Mouse (Mus musculus) brown adipose tissue, adult 24 weeks (tissue): Measurements from ENCODE around the gene Nol12. TPM values are rescaled to one million over a fixed set of nuclear protein-coding genes. Genes with fewer than 3 reads are reported as not detected.

Source experiments
- H3K27ac ChIP-seq: fragments of 200-500 bp; replicated peaks from 2 replicates; pipeline ENCODE4 v1.5.1; 2012; ENCODE audit warnings: low read depth, mild to moderate bottlenecking, low read length
- H3K4me1 ChIP-seq: fragments of 200-500 bp; 2 replicates; pipeline ENCODE4 v1.6.1; 2012; ENCODE audit warnings: low read length, mixed read lengths; ENCODE audit not compliant: control insufficient read depth, insufficient read depth, insufficient read length
- H3K4me3 ChIP-seq: fragments of 200-500 bp; 2 replicates; pipeline ENCODE4 v1.5.1; 2012; ENCODE audit warnings: low read depth, mild to moderate bottlenecking, low read length, moderate library complexity; ENCODE audit not compliant: insufficient read depth
- polyA plus RNA-seq: library from polyadenylated mRNA; stranded (reverse); fragments of >200 nt; gene quantifications from 2 replicates; pipeline ENCODE4 v1.2.4, GENCODE M21; 2012; ENCODE audit not compliant: missing spikeins, insufficient read depth, insufficient read length

Gene Nol12
- polyA plus RNA-seq, 1 experiment = 22.6 TPM

- H3K4me1 ChIP-seq = 0 out of 2 replicates have a peak, but pooled peaks cover 2% of the 10 kb centered on the region
- H3K4me3 ChIP-seq = no peak overlapping the region
- no peak overlapping the region for H3K27ac ChIP-seq
These were observed 20.9 kb downstream of the Nol12 start for GRCm38 (mm10) chr15:78955663-78956062.

- H3K27ac ChIP-seq = no peak overlapping the region
- H3K4me1 ChIP-seq = 0 out of 2 replicates have a peak, but pooled peaks cover 2% of the 10 kb centered on the region
- no peak overlapping the region for H3K4me3 ChIP-seq
These were observed 21.6 kb downstream of the Nol12 start for GRCm38 (mm10) chr15:78956351-78956750.

- Histone ChIP-seq H3K4me3 (no peak overlapping the region), H3K27ac (no peak overlapping the region), H3K4me1 (0 out of 2 replicates have a peak, but pooled peaks cover 2% of the 10 kb centered on the region)
These were observed 22.3 kb downstream of the Nol12 start for GRCm38 (mm10) chr15:78957021-78957420.

GRCm38 (mm10) chr15:78959537-78959936, 24.8 kb downstream of the Nol12 start:
- no peak overlapping the region for H3K4me3 ChIP-seq
- H3K4me1 ChIP-seq = 0 out of 2 replicates have a peak, but pooled peaks cover 2% of the 10 kb centered on the region
- H3K27ac ChIP-seq = no peak overlapping the region

- no peak overlapping the region for H3K27ac ChIP-seq
- no peak overlapping the region for H3K4me3 ChIP-seq
- 0 out of 2 replicates have a peak, but pooled peaks cover 2% of the 10 kb centered on the region for H3K4me1 ChIP-seq
These were observed 25.4 kb downstream of the Nol12 start for GRCm38 (mm10) chr15:78960088-78960487.

- no peak overlapping the region for H3K27ac ChIP-seq
These were observed 28.2 kb downstream of the Nol12 start for GRCm38 (mm10) chr15:78962885-78963284.

GRCm38 (mm10) chr15:78971626-78972025, 36.9 kb downstream of the Nol12 start:
- Histone ChIP-seq H3K4me3 (no peak overlapping the region), H3K27ac (no peak overlapping the region)

More at GRCm38 (mm10) chr15:78962885-78963284, 28.2 kb downstream of the Nol12 start:
- Histone ChIP-seq H3K4me3 (no peak overlapping the region), H3K4me1 (0 out of 2 replicates have a peak, but pooled peaks cover 2% of the 10 kb centered on the region)

GRCm38 (mm10) chr15:78973950-78974349, 39.2 kb downstream of the Nol12 start:
- H3K4me3 ChIP-seq = no peak overlapping the region
- no peak overlapping the region for H3K27ac ChIP-seq
- no peaks in the 10 kb centered on the region for H3K4me1 ChIP-seq

More at GRCm38 (mm10) chr15:78971626-78972025, 36.9 kb downstream of the Nol12 start:
- no peaks in the 10 kb centered on the region for H3K4me1 ChIP-seq

GRCm38 (mm10) chr15:78977676-78978159, 43.0 kb downstream of the Nol12 start:
- Histone ChIP-seq H3K27ac (no peak overlapping the region), H3K4me3 (no peak overlapping the region), H3K4me1 (no peaks in the 10 kb centered on the region)

GRCm38 (mm10) chr15:78978875-78979274, 44.1 kb downstream of the Nol12 start:
- H3K4me3 ChIP-seq = no peak overlapping the region
- H3K27ac ChIP-seq = peak overlapping the region; percentile 62
- H3K4me1 ChIP-seq = no peaks in the 10 kb centered on the region

- peaks cover 3% of the 10 kb centered on the region; the same call in 1 of the 2 replicates for H3K4me1 ChIP-seq
- no peak overlapping the region for H3K4me3 ChIP-seq
- H3K27ac ChIP-seq = no peak overlapping the region
These were observed 45.4 kb downstream of the Nol12 start for GRCm38 (mm10) chr15:78980084-78980483.

GRCm38 (mm10) chr15:78982658-78983435, 48.1 kb downstream of the Nol12 start:
- Histone ChIP-seq H3K27ac (peak overlapping the region; percentile 92), H3K4me3 (peak overlapping the region; percentile 88), H3K4me1 (peaks cover 3% of the 10 kb centered on the region; the same call in 1 of the 2 replicates)

- H3K4me1 ChIP-seq = peaks cover 8% of the 10 kb centered on the region
These were observed 48.9 kb downstream of the Nol12 start for GRCm38 (mm10) chr15:78983436-78984285.

GRCm38 (mm10) chr15:78984286-78984778, 49.6 kb downstream of the Nol12 start:
- peak overlapping the region; percentile 36; the same call in 1 of the 2 replicates for H3K27ac ChIP-seq
- H3K4me3 ChIP-seq = peak overlapping the region; percentile 88
- H3K4me1 ChIP-seq = peaks cover 8% of the 10 kb centered on the region

More at GRCm38 (mm10) chr15:78983436-78984285, 48.9 kb downstream of the Nol12 start:
- peak overlapping the region; percentile 92 for H3K27ac ChIP-seq
- peak overlapping the region; percentile 88 for H3K4me3 ChIP-seq
